In the genomic region with DNA sequence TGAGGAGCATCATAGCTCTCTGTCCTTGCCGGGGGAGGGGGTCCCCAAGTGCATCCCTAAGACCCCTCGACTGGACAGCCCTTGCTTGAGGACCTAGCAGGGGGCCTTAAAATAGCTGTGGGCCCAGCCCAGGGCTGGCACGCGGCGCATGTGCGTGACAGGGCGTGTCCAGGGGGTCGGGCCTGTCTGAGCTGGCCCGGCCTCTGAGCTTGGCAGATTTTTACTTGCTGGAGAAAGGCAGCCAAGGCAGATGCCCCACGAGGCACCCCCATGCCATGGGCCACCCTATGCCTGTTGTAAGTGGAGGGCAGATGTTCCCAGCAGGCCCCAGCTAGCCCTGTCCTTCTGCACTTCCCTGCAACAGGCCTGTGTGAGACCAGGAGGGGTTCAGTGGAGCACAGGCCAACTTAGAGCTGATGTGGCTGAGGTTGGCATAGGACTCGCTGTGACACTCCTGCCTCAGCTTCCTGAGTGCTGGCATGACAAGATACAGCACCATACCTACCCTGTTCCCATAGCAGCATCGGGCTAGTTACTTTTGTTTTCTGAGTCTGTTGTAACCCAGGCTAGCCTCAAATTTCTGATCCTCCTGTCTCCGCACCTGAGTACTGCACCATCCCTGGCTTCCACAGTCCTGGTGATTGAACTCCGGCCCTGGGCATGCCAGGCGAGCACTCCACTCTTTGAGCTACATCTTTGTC, we compare ENCODE assay signal across 8 mouse cellular contexts. TPM values are rescaled to one million over a fixed set of nuclear protein-coding genes. Genes with fewer than 3 reads are reported as not detected.
A peak's percentile ranks its signal among the peaks of the same experiment; 100 is the strongest.
DNase-seq lines count a peak whose midpoint lies in the region; ATAC-seq and TF ChIP-seq lines count a peak whose summit lies in the region.

No protein-coding gene starts in this region.

- H3K27ac ChIP-seq in hindbrain, embryonic 16.5 days (ENCODE audit: low read depth, low read length): peak overlapping the region; percentile 78
- peak overlapping the region; percentile 87; the same call in 1 of the 2 replicates for H3K27ac ChIP-seq in liver, embryonic 11.5 days (ENCODE audit: low read depth, low read length)

- peaks cover 64% of the 10 kb centered on the region for H3K27me3 ChIP-seq in erythroblast, embryonic 14.5 days (ENCODE audit: control insufficient read depth)
- no peaks in the 10 kb centered on the region for H3K27me3 ChIP-seq in hindbrain, embryonic 16.5 days (replicated peaks; ENCODE audit: control insufficient read depth, insufficient read depth, low read length)
- no peaks in the 10 kb centered on the region for H3K27me3 ChIP-seq in liver, embryonic 11.5 days (replicated peaks; ENCODE audit: control insufficient read depth, insufficient read depth, low read length)
- H3K27me3 ChIP-seq in myocyte (ENCODE audit: control insufficient read depth, insufficient read depth, insufficient read length): no peaks in the 10 kb centered on the region

- H3K4me3 ChIP-seq in erythroblast, embryonic 14.5 days (replicated peaks): peak overlapping the region; percentile 61
- peak overlapping the region; percentile 47 for H3K4me3 ChIP-seq in hindbrain, embryonic 16.5 days (ENCODE audit: low read length)
- peak overlapping the region; percentile 65 for H3K4me3 ChIP-seq in liver, embryonic 11.5 days (ENCODE audit: low read depth, low read length)
- peak overlapping the region; percentile 82 for H3K4me3 ChIP-seq in myocyte

- H3K4me2 ChIP-seq in hindbrain, embryonic 16.5 days (ENCODE audit: low read length): peak overlapping the region; percentile 78
- peak overlapping the region; percentile 93 for H3K4me2 ChIP-seq in liver, embryonic 11.5 days
- peak overlapping the region; percentile 79 for H3K4me2 ChIP-seq in myocyte (ENCODE audit: low read depth)

- DNase-seq in adrenal gland, adult 8-10 months: peak; percentile 89
- DNase-seq in gastrocnemius, postnatal 14 days: peak; percentile 82
- no peak for DNase-seq in liver, embryonic 11.5 days (ENCODE audit: low spot score)
- DNase-seq in right cerebral cortex, postnatal 10 days (ENCODE audit: low spot score in 2 of 2): no peak

- intact Hi-C loops in gastrocnemius, postnatal 14 days (cut with DNase I; ENCODE audit: low total_unique reads): no loop called here

- peaks cover 71% of the 10 kb centered on the region for H3K4me1 ChIP-seq in erythroblast, embryonic 14.5 days (ENCODE audit: control insufficient read depth)
- H3K4me1 ChIP-seq in hindbrain, embryonic 16.5 days (ENCODE audit: control insufficient read depth, insufficient read depth, low read depth, low read length): peaks cover 26% of the 10 kb centered on the region
- peaks cover 59% of the 10 kb centered on the region for H3K4me1 ChIP-seq in liver, embryonic 11.5 days (replicated peaks; ENCODE audit: control insufficient read depth, insufficient read depth, low read length)

- H3ac ChIP-seq in myocyte (ENCODE audit: control insufficient read depth, insufficient read length): peak overlapping the region; percentile 77

- H3K36me3 ChIP-seq in erythroblast, embryonic 14.5 days (ENCODE audit: control insufficient read depth): no peaks in the 10 kb centered on the region; the same call in 1 of the 2 replicates
- no peaks in the 10 kb centered on the region for H3K36me3 ChIP-seq in hindbrain, embryonic 16.5 days (ENCODE audit: control insufficient read depth, insufficient read depth, low read length)
- peaks cover 4% of the 10 kb centered on the region; the same call in 1 of the 2 replicates for H3K36me3 ChIP-seq in liver, embryonic 11.5 days (ENCODE audit: control insufficient read depth, insufficient read depth, low read length)
- peaks cover 12% of the 10 kb centered on the region for H3K36me3 ChIP-seq in myocyte (ENCODE audit: control insufficient read depth, insufficient read depth)

- H3K79me2 ChIP-seq in myocyte (ENCODE audit: control insufficient read depth, insufficient read depth): peaks cover 53% of the 10 kb centered on the region

- no peaks in the 10 kb centered on the region for H3K9me3 ChIP-seq in erythroblast, embryonic 14.5 days (ENCODE audit: control insufficient read depth, low read length)
- no peaks in the 10 kb centered on the region for H3K9me3 ChIP-seq in hindbrain, embryonic 16.5 days (ENCODE audit: control insufficient read depth, low read length)
- H3K9me3 ChIP-seq in liver, embryonic 11.5 days (ENCODE audit: control insufficient read depth, low read length): no peaks in the 10 kb centered on the region

- WGBS in hindbrain, embryonic 16.5 days: 63% methylated on average over 15 of the region's 15 CpGs
- WGBS in liver, embryonic 11.5 days: 37% methylated on average over 15 of the region's 15 CpGs

- TF ChIP-seq POLR2A in myocyte (IDR thresholded peaks at IDR 0.05; ENCODE audit: insufficient read length, low read depth): peak; percentile 77

- H3K9ac ChIP-seq in hindbrain, embryonic 16.5 days (ENCODE audit: low read depth, low read length): peak overlapping the region; percentile 61
- peak overlapping the region; percentile 78 for H3K9ac ChIP-seq in liver, embryonic 11.5 days (ENCODE audit: low read depth, low read length)

- ATAC-seq in erythroblast, adult 5-6 weeks (replicated peaks; ENCODE audit: low FRiP score, poor library complexity, severe bottlenecking): no peak
- 0 out of 2 replicates have a peak, but pooled peaks have one; percentile 2 for ATAC-seq in hindbrain, embryonic 16.5 days
- ATAC-seq in liver, embryonic 11.5 days (replicated peaks; ENCODE audit: low FRiP score): no peak

TF ChIP-seq in myocyte, 11 proteins besides CTCF, POLR2A, EP300 and RAD21:
- TF ChIP-seq MYOG (IDR thresholded peaks at IDR 0.05; ENCODE audit: control insufficient read depth in 1 of 3, insufficient read depth in 1 of 3, insufficient read length in 2 of 3, low read depth in 2 of 3) (peak in 1 of 3 experiments; percentile 28), REST (IDR thresholded peaks at IDR 0.05; ENCODE audit: insufficient read depth, insufficient read length) (no peak), POLR2AphosphoS2 (IDR thresholded peaks at IDR 0.05; ENCODE audit: insufficient read length, low read depth) (peak; percentile 94)

RNA-seq across cellular contexts. Expression of gene Nanos3, which starts 16.7 kb away (rescaled TPM):
- not detected in 2 replicates for polyA plus RNA-seq in erythroblast, embryonic 14.5 days (2012)
- total RNA-seq in erythroblast, adult 5-6 weeks (2015; ENCODE audit: low replicate concordance): not detected in 2 replicates
- total RNA-seq in erythroblast, adult 5-6 weeks (2017; ENCODE audit: low replicate concordance): not detected in 2 replicates
- total RNA-seq in adrenal gland, adult 8-10 months (2022): 1 to 10 TPM in 2 of 4 experiments, under 1 TPM in 2; 0.75 to 2.9 (median 1.2) TPM
- under 1 TPM in 1 of 2 experiments, not detected in 1; 0.43 TPM for total RNA-seq in gastrocnemius, postnatal 14 days (2021)
- 6.2 and 6.8 TPM in 2 replicates for polyA plus RNA-seq in hindbrain, embryonic 16.5 days (2015; fragmentation: Nextera tagmentation; extraction: Ambion mirVana)
- 1.2 and 1.8 TPM in 2 replicates for polyA plus RNA-seq in liver, embryonic 11.5 days (2014; fragmentation: Nextera tagmentation; extraction: Ambion mirVana)
- polyA plus RNA-seq in myocyte (2012; fragmentation: generic; extraction: Trizol): 1.2 TPM

RNA-seq across cellular contexts. Expression of gene Zswim4, which starts 35.2 kb away (rescaled TPM):
- polyA plus RNA-seq in erythroblast, embryonic 14.5 days (2012): 0.44 and 0.65 TPM in 2 replicates
- total RNA-seq in erythroblast, adult 5-6 weeks (2015; ENCODE audit: low replicate concordance): 3.1 and 3.5 TPM in 2 replicates
- 6.3 and 7.4 TPM in 2 replicates for total RNA-seq in erythroblast, adult 5-6 weeks (2017; ENCODE audit: low replicate concordance)
- 10 to 100 TPM; 36.2 to 53.9 (median 48.0) TPM for total RNA-seq in adrenal gland, adult 8-10 months (2022)
- 1 to 10 TPM; 5.8 to 6.8 TPM for total RNA-seq in gastrocnemius, postnatal 14 days (2021)
- polyA plus RNA-seq in hindbrain, embryonic 16.5 days (2015; fragmentation: Nextera tagmentation; extraction: Ambion mirVana): 16.2 and 22.2 TPM in 2 replicates
- polyA plus RNA-seq in liver, embryonic 11.5 days (2014; fragmentation: Nextera tagmentation; extraction: Ambion mirVana): 7.9 and 9.1 TPM in 2 replicates
- 12.7 TPM for polyA plus RNA-seq in myocyte (2012; fragmentation: generic; extraction: Trizol)

RNA-seq across cellular contexts. Expression of gene D8Ertd738e, which starts 47.8 kb away (rescaled TPM):
- 43.2 and 62.9 TPM in 2 replicates for polyA plus RNA-seq in erythroblast, embryonic 14.5 days (2012)
- 53.7 and 79.2 TPM in 2 replicates for total RNA-seq in erythroblast, adult 5-6 weeks (2015; ENCODE audit: low replicate concordance)
- 25.5 and 34.4 TPM in 2 replicates for total RNA-seq in erythroblast, adult 5-6 weeks (2017; ENCODE audit: low replicate concordance)
- 100 to 1,000 TPM; 171 to 296 (median 225) TPM for total RNA-seq in adrenal gland, adult 8-10 months (2022)
- total RNA-seq in gastrocnemius, postnatal 14 days (2021): 100 to 1,000 TPM; 158 to 171 TPM
- polyA plus RNA-seq in hindbrain, embryonic 16.5 days (2015; fragmentation: Nextera tagmentation; extraction: Ambion mirVana): 249 and 266 TPM in 2 replicates
- polyA plus RNA-seq in liver, embryonic 11.5 days (2014; fragmentation: Nextera tagmentation; extraction: Ambion mirVana): 323 and 339 TPM in 2 replicates
- 232 TPM for polyA plus RNA-seq in myocyte (2012; fragmentation: generic; extraction: Trizol)

RNA-seq across cellular contexts. Expression of gene 4930432K21Rik, which starts 53.9 kb away (rescaled TPM):
- polyA plus RNA-seq in erythroblast, embryonic 14.5 days (2012): not detected in 2 replicates
- not detected in 2 replicates for total RNA-seq in erythroblast, adult 5-6 weeks (2015; ENCODE audit: low replicate concordance)
- total RNA-seq in erythroblast, adult 5-6 weeks (2017; ENCODE audit: low replicate concordance): 0.43 TPM in 1 of 2 replicates, not detected in the other
- total RNA-seq in adrenal gland, adult 8-10 months (2022): under 1 TPM; 0.38 to 0.81 (median 0.40) TPM
- total RNA-seq in gastrocnemius, postnatal 14 days (2021): under 1 TPM; 0.27 to 0.62 TPM
- 2.7 and 2.9 TPM in 2 replicates for polyA plus RNA-seq in hindbrain, embryonic 16.5 days (2015; fragmentation: Nextera tagmentation; extraction: Ambion mirVana)
- 0.36 and 0.47 TPM in 2 replicates for polyA plus RNA-seq in liver, embryonic 11.5 days (2014; fragmentation: Nextera tagmentation; extraction: Ambion mirVana)
- polyA plus RNA-seq in myocyte (2012; fragmentation: generic; extraction: Trizol): 0.24 TPM

RNA-seq across cellular contexts. Expression of gene Cc2d1a, which starts 54.0 kb away (rescaled TPM):
- polyA plus RNA-seq in erythroblast, embryonic 14.5 days (2012): 1.0 and 1.4 TPM in 2 replicates
- total RNA-seq in erythroblast, adult 5-6 weeks (2015; ENCODE audit: low replicate concordance): 4.2 and 7.3 TPM in 2 replicates
- 0.60 and 2.5 TPM in 2 replicates for total RNA-seq in erythroblast, adult 5-6 weeks (2017; ENCODE audit: low replicate concordance)
- total RNA-seq in adrenal gland, adult 8-10 months (2022): 10 to 100 TPM; 33.9 to 51.2 (median 40.3) TPM
- total RNA-seq in gastrocnemius, postnatal 14 days (2021): 10 to 100 TPM; 12.1 to 12.6 TPM
- 53.3 and 54.5 TPM in 2 replicates for polyA plus RNA-seq in hindbrain, embryonic 16.5 days (2015; fragmentation: Nextera tagmentation; extraction: Ambion mirVana)
- polyA plus RNA-seq in liver, embryonic 11.5 days (2014; fragmentation: Nextera tagmentation; extraction: Ambion mirVana): 13.7 and 14.1 TPM in 2 replicates
- polyA plus RNA-seq in myocyte (2012; fragmentation: generic; extraction: Trizol): 25.3 TPM

Comparison
In these comparisons a context has a peak if more than half of its experiments do, and no peak if none do; other contexts are left out.
1. DNase-seq: peak in adrenal gland, adult 8-10 months (single experiment) and gastrocnemius, postnatal 14 days (single experiment); none in liver, embryonic 11.5 days (single experiment) and right cerebral cortex, postnatal 10 days (0 of 2).
2. Peak in every context shown above with its lines, with median percentiles within 50 percentile points of each other: H3K4me3 ChIP-seq and H3K4me2 ChIP-seq.